Mouse (Mus musculus): ENCODE data around the gene Nedd4. TPM values are rescaled to one million over a fixed set of nuclear protein-coding genes. Genes with fewer than 3 reads are reported as not detected.
"Not testable (repeated sequence)": the region's sequence is repeated elsewhere in the genome, so short reads cannot be mapped to it uniquely, and the experiment has no call there.

Gene Nedd4
- polyA plus RNA-seq, 1 experiment from 2014 or later: 387 TPM

- no peaks in the 10 kb centered on the region for H3K27me3 ChIP-seq
- WGBS: 2% methylated on average over 27 of the region's 27 CpGs
Observed at GRCm38 (mm10) chr9:72639843-72640621, 22.1 kb upstream of the Nedd4 start.

DNA sequence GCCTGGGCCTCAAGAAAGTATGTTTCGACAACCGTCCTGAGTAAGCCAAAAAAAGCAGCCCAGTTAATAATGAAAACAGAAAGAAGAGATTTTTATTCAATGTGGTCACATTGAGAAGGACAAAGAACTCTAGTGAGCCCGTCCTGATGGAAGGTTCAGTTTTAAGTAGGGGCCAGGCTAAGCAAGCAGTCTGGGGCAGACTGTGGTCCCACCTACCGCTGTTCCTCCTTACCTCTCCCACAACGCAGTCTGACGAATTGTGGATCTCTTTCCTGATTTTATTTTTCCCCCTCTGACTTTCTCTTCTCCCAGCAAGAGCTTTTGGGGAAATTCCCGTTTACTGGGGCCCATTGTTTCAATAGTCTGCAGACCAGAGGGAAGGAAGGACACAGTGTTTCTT is 21.5 kb upstream of the Nedd4 start:
- ATAC-seq (ENCODE audit: low FRiP score, low read depth): no peak
- H3K4me2 ChIP-seq: peak overlapping the region; percentile 58

More at GRCm38 (mm10) chr9:72639843-72640621, 22.1 kb upstream of the Nedd4 start:
- peak overlapping the region; percentile 31 for H3K4me3 ChIP-seq
- H3K27ac ChIP-seq (replicated peaks): peak overlapping the region; percentile 92
- H3K9me3 ChIP-seq: no peaks in the 10 kb centered on the region
- H3K4me1 ChIP-seq (replicated peaks): peaks cover 25% of the 10 kb centered on the region
- H3K36me3 ChIP-seq: no peaks in the 10 kb centered on the region
- peak; percentile 94 for ATAC-seq (ENCODE audit: low FRiP score, low read depth)
- peak overlapping the region; percentile 58 for H3K4me2 ChIP-seq
- peak overlapping the region; percentile 40 for H3K9ac ChIP-seq

DNA sequence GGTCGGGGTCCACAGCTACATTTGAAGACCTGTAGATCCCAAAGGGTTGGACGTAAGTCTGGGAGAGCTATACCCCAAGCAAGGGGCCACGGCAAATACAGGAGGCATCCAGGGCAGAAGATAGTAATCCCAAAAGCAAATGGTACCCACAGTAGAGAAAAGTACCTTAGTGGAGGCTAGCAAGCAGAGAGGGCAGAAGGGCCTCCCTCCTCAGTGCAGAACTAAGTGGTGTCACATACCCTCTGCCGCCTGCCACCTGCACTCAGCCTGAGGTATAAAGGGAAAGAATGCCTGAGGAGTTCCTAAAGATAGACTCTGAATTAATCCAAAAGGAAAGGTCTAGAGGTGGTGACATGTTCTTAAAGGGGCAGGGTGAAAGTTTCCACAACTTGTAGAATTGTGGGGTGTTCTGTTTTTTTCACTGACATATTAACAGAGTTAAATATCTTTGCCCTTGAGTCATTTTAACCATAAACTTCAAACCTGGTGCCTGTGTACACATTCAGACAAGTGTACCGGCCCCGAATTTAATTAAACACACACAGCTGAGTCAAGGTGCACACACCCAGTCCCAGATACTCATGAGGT is 21.0 kb upstream of the Nedd4 start:
- no peak overlapping the region for H3K4me3 ChIP-seq
- 68% methylated on average over 6 of the region's 6 CpGs for WGBS
- H3K27me3 ChIP-seq: no peaks in the 10 kb centered on the region
- H3K27ac ChIP-seq (replicated peaks): peak overlapping the region; percentile 92
- H3K9ac ChIP-seq: no peak overlapping the region
- H3K4me2 ChIP-seq: no peak overlapping the region
- peaks cover 25% of the 10 kb centered on the region for H3K4me1 ChIP-seq (replicated peaks)
- ATAC-seq (ENCODE audit: low FRiP score, low read depth): no peak
- no peaks in the 10 kb centered on the region for H3K36me3 ChIP-seq
- H3K9me3 ChIP-seq: no peaks in the 10 kb centered on the region

More for the DNA sequence above, 21.5 kb upstream of the Nedd4 start:
- Histone ChIP-seq H3K27ac (replicated peaks) (peak overlapping the region; percentile 92), H3K4me3 (no peak overlapping the region), H3K4me1 (replicated peaks) (peaks cover 25% of the 10 kb centered on the region), H3K27me3 (no peaks in the 10 kb centered on the region), H3K9ac (peak overlapping the region; percentile 40), H3K9me3 (no peaks in the 10 kb centered on the region), H3K36me3 (no peaks in the 10 kb centered on the region)
- WGBS: 15% methylated on average over 7 of the region's 7 CpGs

- not testable (repeated sequence) for H3K9me3 ChIP-seq; H3K4me3 ChIP-seq; H3K27me3 ChIP-seq; H3K9ac ChIP-seq; ATAC-seq (ENCODE audit: low FRiP score, low read depth); H3K4me2 ChIP-seq; H3K36me3 ChIP-seq; H3K27ac ChIP-seq (replicated peaks)
- peaks cover 25% of the 10 kb centered on the region for H3K4me1 ChIP-seq (replicated peaks)
- 96% methylated on average over 4 of the region's 4 CpGs for WGBS
Observed at GRCm38 (mm10) chr9:72642756-72643447, 19.2 kb upstream of the Nedd4 start.

DNA sequence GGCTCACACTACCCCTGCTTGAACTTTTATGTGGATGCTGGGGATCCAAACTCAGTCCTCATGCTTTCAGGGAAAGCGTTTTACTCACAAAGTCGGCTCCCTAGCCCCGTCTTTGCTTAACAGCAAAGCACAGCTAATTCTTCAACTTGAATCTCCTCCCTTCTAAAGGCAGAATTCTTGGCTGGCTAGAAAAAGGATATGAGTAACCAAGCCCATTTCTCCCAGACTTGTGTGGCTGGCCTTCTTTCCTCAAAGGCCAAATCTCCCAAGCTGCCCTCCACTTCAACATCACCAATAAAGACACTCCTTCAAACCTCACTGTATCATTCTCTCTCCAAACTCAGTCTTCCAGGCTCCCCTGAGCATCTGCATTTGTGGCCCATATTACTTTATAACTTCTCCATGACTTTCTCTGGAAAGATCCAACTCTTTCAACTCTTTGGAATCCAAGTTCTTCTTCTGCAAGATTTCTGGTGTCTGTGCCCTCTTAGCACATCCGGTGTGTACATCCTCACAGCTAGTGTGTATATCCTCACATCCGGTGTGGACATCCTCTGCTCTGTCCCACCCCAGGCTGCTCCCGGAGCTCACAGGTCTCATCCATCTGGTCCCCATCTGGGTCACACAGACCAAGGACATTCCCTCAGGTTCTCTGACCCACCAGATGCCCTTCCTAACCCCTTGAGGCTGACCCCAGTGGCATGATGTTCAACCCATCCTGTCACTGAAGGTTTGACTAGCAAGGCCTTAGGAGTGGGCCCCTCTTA is 18.3 kb upstream of the Nedd4 start:
- Histone ChIP-seq H3K9ac (no peak overlapping the region), H3K4me2 (no peak overlapping the region), H3K4me1 (replicated peaks) (peaks cover 25% of the 10 kb centered on the region), H3K4me3 (no peak overlapping the region), H3K27me3 (no peaks in the 10 kb centered on the region), H3K27ac (replicated peaks) (0 out of 2 replicates have a peak overlapping the region, but pooled peaks have one; percentile 25), H3K36me3 (no peaks in the 10 kb centered on the region), H3K9me3 (no peaks in the 10 kb centered on the region)
- ATAC-seq (ENCODE audit: low FRiP score, low read depth): no peak
- 90% methylated on average over 6 of the region's 6 CpGs for WGBS

DNA sequence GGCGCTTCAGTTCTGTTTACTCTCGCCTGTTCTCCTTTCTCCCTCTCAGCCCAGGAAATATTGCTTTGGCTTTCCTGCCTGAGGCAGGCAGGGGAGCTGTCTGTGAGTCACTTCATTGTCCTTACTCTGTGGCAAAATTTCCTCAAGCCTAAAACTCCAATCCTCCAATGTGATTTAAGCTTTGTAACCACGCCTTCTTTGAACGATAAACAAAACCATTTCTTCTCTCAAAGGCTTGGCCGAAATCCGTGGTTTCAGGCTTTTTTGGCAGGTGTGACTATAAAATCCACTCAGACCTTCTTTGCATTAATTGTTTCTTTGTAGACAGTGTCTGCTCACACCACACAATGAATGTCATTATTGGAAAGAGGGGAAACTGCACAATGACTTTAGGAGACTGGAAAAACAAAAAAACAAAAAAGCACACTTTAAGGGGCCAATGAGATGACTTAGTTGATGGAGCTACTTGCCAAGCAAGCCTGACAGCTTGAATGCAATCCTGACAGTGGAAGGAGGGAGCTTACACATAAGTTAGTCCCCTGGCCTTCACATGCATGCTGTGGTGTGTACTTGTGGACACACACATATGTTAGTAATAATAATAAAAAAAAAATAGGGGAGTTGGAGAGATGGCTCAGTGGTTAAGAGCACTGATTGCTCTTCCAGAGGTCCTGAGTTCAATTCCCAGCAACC is 17.6 kb upstream of the Nedd4 start:
- Histone ChIP-seq H3K27ac (replicated peaks) (0 out of 2 replicates have a peak overlapping the region, but pooled peaks have one; percentile 25), H3K4me1 (replicated peaks) (peaks cover 19% of the 10 kb centered on the region), H3K27me3 (no peaks in the 10 kb centered on the region), H3K9me3 (no peaks in the 10 kb centered on the region), H3K4me3 (no peak overlapping the region), H3K4me2 (no peak overlapping the region), H3K36me3 (no peaks in the 10 kb centered on the region), H3K9ac (no peak overlapping the region)
- ATAC-seq (ENCODE audit: low FRiP score, low read depth): no peak
- WGBS: 50% methylated on average over 6 of the region's 6 CpGs

DNA sequence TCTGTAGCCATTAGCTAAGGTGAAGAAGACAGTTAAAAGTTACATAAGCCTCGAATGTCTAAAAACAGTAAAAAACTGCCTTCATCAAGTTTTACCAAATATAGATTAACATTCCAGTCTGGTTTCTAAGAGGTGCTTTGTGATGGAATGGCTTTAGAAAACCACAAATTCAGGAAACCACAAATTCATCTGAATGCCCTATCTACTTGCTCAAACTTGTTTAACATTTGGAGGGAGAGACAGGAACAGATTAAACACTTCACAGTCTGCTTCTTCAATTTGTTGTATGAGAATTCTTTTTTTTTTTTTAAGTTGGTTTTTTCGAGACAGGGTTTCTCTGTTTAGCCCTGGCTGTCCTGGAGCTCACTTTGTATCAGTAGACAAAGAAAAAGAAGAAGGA is 12.4 kb upstream of the Nedd4 start:
- no peaks in the 10 kb centered on the region for H3K4me1 ChIP-seq (replicated peaks)
- H3K9me3 ChIP-seq: no peaks in the 10 kb centered on the region
- ATAC-seq (ENCODE audit: low FRiP score, low read depth): no peak
- H3K27me3 ChIP-seq: no peaks in the 10 kb centered on the region
- no peaks in the 10 kb centered on the region for H3K36me3 ChIP-seq
- no peak overlapping the region for H3K4me3 ChIP-seq
- H3K4me2 ChIP-seq: no peak overlapping the region
- no peak overlapping the region for H3K27ac ChIP-seq (replicated peaks)
- H3K9ac ChIP-seq: no peak overlapping the region
- 77% methylated on average over 2 of the region's 2 CpGs for WGBS

- no peak overlapping the region for H3K27ac ChIP-seq (replicated peaks)
- H3K27me3 ChIP-seq: no peaks in the 10 kb centered on the region
- no peak overlapping the region for H3K4me3 ChIP-seq
- no peaks in the 10 kb centered on the region for H3K4me1 ChIP-seq (replicated peaks)
- H3K9me3 ChIP-seq: no peaks in the 10 kb centered on the region
- WGBS: 38% methylated on average over 8 of the region's 8 CpGs
- ATAC-seq (ENCODE audit: low FRiP score, low read depth): no peak
- H3K36me3 ChIP-seq: no peaks in the 10 kb centered on the region
- H3K4me2 ChIP-seq: no peak overlapping the region
- no peak overlapping the region for H3K9ac ChIP-seq
Observed at GRCm38 (mm10) chr9:72652961-72653360, 9.2 kb upstream of the Nedd4 start.

DNA sequence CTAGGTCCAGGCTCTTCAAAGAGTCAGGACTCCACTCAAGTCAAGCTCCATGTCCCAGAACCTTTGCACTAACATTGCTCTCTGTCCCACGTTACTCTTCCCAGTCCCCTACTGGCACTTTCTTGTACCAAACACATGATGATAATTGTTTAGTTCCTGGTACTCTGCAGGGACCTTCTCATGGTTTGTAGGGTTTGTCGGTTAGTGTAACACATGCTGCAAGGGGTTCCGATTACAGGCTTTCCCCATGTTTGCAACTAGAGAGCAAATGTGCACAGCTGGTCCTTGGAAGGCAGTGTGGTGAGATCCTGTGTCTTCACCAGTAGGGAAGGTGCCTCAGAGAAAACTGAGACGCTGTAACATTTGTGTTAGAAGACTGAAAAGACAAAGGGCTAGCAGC is 8.6 kb upstream of the Nedd4 start:
- Histone ChIP-seq H3K36me3 (no peaks in the 10 kb centered on the region), H3K27ac (replicated peaks) (no peak overlapping the region)

DNA sequence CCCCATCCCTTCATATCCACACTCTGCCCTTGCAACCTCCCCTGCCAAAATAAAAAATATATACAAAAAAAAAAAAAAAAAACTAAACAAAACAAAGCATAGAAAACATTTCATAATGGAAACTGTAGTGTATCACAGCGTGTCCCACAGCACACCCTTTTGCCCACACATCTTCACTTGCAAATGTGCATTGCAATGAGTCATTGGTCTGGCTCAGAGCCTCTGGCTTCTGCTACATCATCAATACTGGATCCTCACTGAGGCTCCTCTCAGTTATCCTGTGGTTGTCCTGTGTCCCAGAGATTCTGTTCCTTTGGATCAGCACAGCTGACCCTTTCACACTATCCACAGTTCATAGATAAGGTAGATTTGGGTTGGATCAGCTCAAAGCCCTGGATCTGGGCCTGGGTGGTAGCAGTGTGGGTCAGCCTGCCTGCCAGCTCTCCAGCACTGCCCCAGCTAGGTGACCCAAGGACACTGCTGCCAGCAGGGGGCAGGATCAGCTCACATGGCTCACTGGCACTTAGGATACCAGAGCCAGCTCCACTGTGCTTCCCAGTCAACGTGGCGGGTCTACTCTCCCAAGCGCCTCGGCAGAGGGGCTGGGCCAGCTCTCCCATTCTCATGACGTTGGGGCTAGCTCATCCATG is 7.4 kb upstream of the Nedd4 start:
- no peak overlapping the region for H3K4me2 ChIP-seq
- no peaks in the 10 kb centered on the region for H3K36me3 ChIP-seq
- ATAC-seq (ENCODE audit: low FRiP score, low read depth): 0 out of 2 replicates have a peak, but pooled peaks have one; percentile 43
- H3K4me3 ChIP-seq: no peak overlapping the region
- H3K9ac ChIP-seq: no peak overlapping the region
- WGBS: 59% methylated on average over 6 of the region's 6 CpGs
- H3K27ac ChIP-seq (replicated peaks): no peak overlapping the region
- no peaks in the 10 kb centered on the region for H3K4me1 ChIP-seq (replicated peaks)
- no peaks in the 10 kb centered on the region for H3K9me3 ChIP-seq
- no peaks in the 10 kb centered on the region for H3K27me3 ChIP-seq

More for the DNA sequence above, 8.6 kb upstream of the Nedd4 start:
- Histone ChIP-seq H3K4me2 (no peak overlapping the region), H3K9ac (no peak overlapping the region), H3K4me3 (no peak overlapping the region), H3K9me3 (no peaks in the 10 kb centered on the region), H3K27me3 (no peaks in the 10 kb centered on the region), H3K4me1 (replicated peaks) (no peaks in the 10 kb centered on the region)
- 55% methylated on average over 4 of the region's 4 CpGs for WGBS
- no peak for ATAC-seq (ENCODE audit: low FRiP score, low read depth)

GRCm38 (mm10) chr9:72655602-72656001 is 6.5 kb upstream of the Nedd4 start:
- H3K9me3 ChIP-seq: no peaks in the 10 kb centered on the region
- no peak overlapping the region for H3K4me3 ChIP-seq
- H3K27me3 ChIP-seq: no peaks in the 10 kb centered on the region
- 0 out of 2 replicates have a peak, but pooled peaks have one; percentile 38 for ATAC-seq (ENCODE audit: low FRiP score, low read depth)
- no peaks in the 10 kb centered on the region for H3K36me3 ChIP-seq
- 71% methylated on average over 5 of the region's 5 CpGs for WGBS
- no peak overlapping the region for H3K27ac ChIP-seq (replicated peaks)
- no peak overlapping the region for H3K4me2 ChIP-seq
- H3K4me1 ChIP-seq (replicated peaks): peaks cover 2% of the 10 kb centered on the region; the same call in 1 of the 2 replicates
- no peak overlapping the region for H3K9ac ChIP-seq
